Mouse (Mus musculus) liver, embryonic 14.5 days (tissue): ENCODE results near the gene Pus7. TPM values are rescaled to one million over a fixed set of nuclear protein-coding genes. Genes with fewer than 3 reads are reported as not detected.
"Not testable (repeated sequence)": the region's sequence is repeated elsewhere in the genome, so short reads cannot be mapped to it uniquely, and the experiment has no call there.

ENCODE experiments used
- ATAC-seq: fragments of 200-750 bp; cut with Nextera tagmentation; 2 replicates; pipeline ENCODE4 v1.8.0; 2017; ENCODE audit warnings: moderate number of reproducible peaks, mild to moderate bottlenecking, moderate library complexity; ENCODE audit not compliant: insufficient read depth
- DNase-seq, 3 experiments: peaks; one replicate each; pipeline ENCODE4 v3.0.0-alpha.2; 2012 to 2013; ENCODE audit warnings: low read depth in 3 of 3, low spot score in 3 of 3
- H3K27ac ChIP-seq: fragments of 300-500 bp; sonication (generic); 2 replicates; pipeline ENCODE4 v1.5.1; 2014; ENCODE audit warnings: moderate library complexity, mild to moderate bottlenecking, control low read depth, inconsistent platforms
- H3K27me3 ChIP-seq: fragments of 300-500 bp; sonication (generic); 2 replicates; pipeline ENCODE4 v1.6.1; 2014; ENCODE audit warnings: mild to moderate bottlenecking, low read length, moderate library complexity; ENCODE audit not compliant: control insufficient read depth, insufficient read depth
- H3K36me3 ChIP-seq: fragments of 300-500 bp; sonication (generic); replicated peaks from 2 replicates; pipeline ENCODE4 v1.6.1; 2014; ENCODE audit warnings: low read depth; ENCODE audit not compliant: control insufficient read depth, insufficient read depth
- H3K4me1 ChIP-seq, 2 experiments: fragments of 200-500 bp in 1 of 2; fragments of 300-500 bp in 1 of 2; sonication (generic) in 1 of 2; replicated peaks; 2 replicates each; pipeline ENCODE4 v1.6.1; 2012 to 2014; ENCODE audit warnings: antibody characterized with exemption in 1 of 2, inconsistent platforms in 1 of 2, low read length in 1 of 2; ENCODE audit not compliant: control insufficient read depth in 2 of 2, insufficient read depth in 2 of 2
- H3K4me2 ChIP-seq: fragments of 300-500 bp; sonication (generic); 2 replicates; pipeline ENCODE4 v1.6.1; 2014; ENCODE audit warnings: low read depth, mild to moderate bottlenecking, control low read depth, moderate library complexity
- H3K4me3 ChIP-seq, 2 experiments: fragments of 200-500 bp in 1 of 2; fragments of 300-500 bp in 1 of 2; sonication (generic) in 1 of 2; 2 replicates each; pipeline ENCODE4 v1.5.1; 2012 to 2014; ENCODE audit warnings: low read depth in 2 of 2, low read length in 2 of 2, mild to moderate bottlenecking in 2 of 2, control low read depth in 1 of 2, inconsistent platforms in 1 of 2, moderate library complexity in 1 of 2; ENCODE audit not compliant: insufficient read depth in 1 of 2
- H3K9ac ChIP-seq: fragments of 300-500 bp; sonication (generic); replicated peaks from 2 replicates; pipeline ENCODE4 v1.6.1; 2014; ENCODE audit warnings: mild to moderate bottlenecking, control low read depth, moderate library complexity
- H3K9me3 ChIP-seq: fragments of 300-500 bp; sonication (generic); 2 replicates; pipeline ENCODE4 v1.6.1; 2016; ENCODE audit warnings: low read length, mixed read lengths; ENCODE audit not compliant: control insufficient read depth
- CTCF ChIP-seq: IDR thresholded peaks from 2 replicates; pipeline ENCODE4 v1.5.1; 2016; ENCODE audit warnings: antibody characterized with exemption, low read depth, control low read depth
- EP300 ChIP-seq: IDR thresholded peaks from 2 replicates; pipeline ENCODE4 v1.6.1; 2016; ENCODE audit warnings: antibody characterized with exemption, low read depth
- WGBS: fragments of 180-500 bp; shearing (Covaris S2); extraction: QIAGEN DNeasy Blood & Tissue Kit; methylation state at CpG from one replicate; pipeline ENCODE4 v1.1.7; 2014; ENCODE audit not compliant: insufficient replicate concordance; 5-methylcytosine and 5-hydroxymethylcytosine counted together
- polyA plus RNA-seq, 2 experiments: library from polyadenylated mRNA; depleted of rRNA in 1 of 2; stranded (reverse) in 1 of 2; unstranded in 1 of 2; fragments of >200 nt; fragmentation: Nextera tagmentation in 1 of 2; extraction: Ambion mirVana in 1 of 2; gene quantifications; 2 replicates each; pipeline versions ENCODE4 v1.2.1 to v1.2.3; 2012 to 2014

The Pus7 gene
- polyA plus RNA-seq, 2 experiments, result 10.8 TPM

- Histone ChIP-seq H3K27ac (no peak overlapping the region), H3K9me3 (peaks cover 16% of the 10 kb centered on the region), H3K36me3 (peaks cover 38% of the 10 kb centered on the region), H3K9ac (no peak overlapping the region), H3K4me2 (no peak overlapping the region), H3K4me3 (no peak overlapping the region), H3K4me1 (peaks cover 0 to 2% of the 10 kb centered on the region in 2 experiments; a peak in 1 of 4 replicates), H3K27me3 (no peaks in the 10 kb centered on the region)
- WGBS, result 92% methylated on average over 1 of the region's 1 CpGs
- no peak for DNase-seq
- no peak for ATAC-seq
- no peak for TF ChIP-seq EP300
These were observed 73.8 kb downstream of the Pus7 start for GRCm38 (mm10) chr5:23709661-23710060.

GRCm38 (mm10) chr5:23706601-23707597 lies 76.6 kb downstream of the Pus7 start:
- WGBS, result 92% methylated on average over 29 of the region's 34 CpGs
- peaks cover 56% of the 10 kb centered on the region for H3K36me3 ChIP-seq
- not testable (repeated sequence) for DNase-seq, ATAC-seq, H3K9ac ChIP-seq, H3K27ac ChIP-seq, H3K27me3 ChIP-seq, H3K4me3 ChIP-seq, H3K4me2 ChIP-seq, H3K4me1 ChIP-seq
- peaks cover 28% of the 10 kb centered on the region for H3K9me3 ChIP-seq

- H3K9ac ChIP-seq, result no peak overlapping the region
- no peak for TF ChIP-seq EP300
- no peak for TF ChIP-seq CTCF
- H3K9me3 ChIP-seq, result peaks cover 2% of the 10 kb centered on the region; the same call in 1 of the 2 replicates
- no peak for ATAC-seq
- no peak overlapping the region for H3K4me3 ChIP-seq
- no peak for DNase-seq
- H3K36me3 ChIP-seq, result peaks cover 10% of the 10 kb centered on the region
- no peak overlapping the region for H3K4me2 ChIP-seq
- no peaks in the 10 kb centered on the region for H3K27me3 ChIP-seq
- no peak overlapping the region for H3K27ac ChIP-seq
- WGBS, result 86% methylated on average over 1 of the region's 1 CpGs
- no peaks in the 10 kb centered on the region for H3K4me1 ChIP-seq
These were observed 86.1 kb downstream of the Pus7 start for GRCm38 (mm10) chr5:23697457-23697856.

Other genes with a start within 250 kb of the Pus7 start
- gene Srpk2, start 99.1 kb downstream of the Pus7 start, polyA plus RNA-seq (2012; rRNA removed), result 1.9 and 3.2 TPM in 2 replicates
- 5.4 and 6.8 TPM in 2 replicates for gene Srpk2, start 99.1 kb downstream of the Pus7 start, polyA plus RNA-seq (2014; fragmentation: Nextera tagmentation; extraction: Ambion mirVana)
- 11.3 and 14.2 TPM in 2 replicates for gene Rint1, start 4.0 kb upstream of the Pus7 start, polyA plus RNA-seq (2012; rRNA removed)
- gene Rint1, start 4.0 kb upstream of the Pus7 start, polyA plus RNA-seq (2014; fragmentation: Nextera tagmentation; extraction: Ambion mirVana), result 12.6 and 16.4 TPM in 2 replicates
- gene Tomm7, start 60.5 kb upstream of the Pus7 start, polyA plus RNA-seq (2012; rRNA removed), result 29.0 and 58.7 TPM in 2 replicates
- 82.8 and 85.6 TPM in 2 replicates for gene Tomm7, start 60.5 kb upstream of the Pus7 start, polyA plus RNA-seq (2014; fragmentation: Nextera tagmentation; extraction: Ambion mirVana)
- 10.9 and 15.4 TPM in 2 replicates for gene Fam126a, start 247.0 kb upstream of the Pus7 start, polyA plus RNA-seq (2012; rRNA removed)
- gene Fam126a, start 247.0 kb upstream of the Pus7 start, polyA plus RNA-seq (2014; fragmentation: Nextera tagmentation; extraction: Ambion mirVana), result 64.8 and 65.3 TPM in 2 replicates